ENCODE assay signal across 8 mouse cellular contexts in genomic region chr11:68398891-68399547, GRCm38 (mm10). TPM values are rescaled to one million over a fixed set of nuclear protein-coding genes. Genes with fewer than 3 reads are reported as not detected.
DNase-seq lines count a peak whose midpoint lies in the region; ATAC-seq and TF ChIP-seq lines count a peak whose summit lies in the region.
"Had no signal": no experiment of that assay in that cellular context is flagged by ENCODE, and none has a peak within 500 bp of the region (broad histone marks: within the 10 kb centered on the region; RNA-seq: fewer than 3 reads in every experiment).

No protein-coding gene starts in this region.

- no peak for TF ChIP-seq POLR2A in limb, embryonic 14.5 days (IDR thresholded peaks at IDR 0.05; ENCODE audit: borderline replicate concordance, extremely low read depth, insufficient read depth, insufficient read length)

- H3K4me2 ChIP-seq in lung, embryonic 15.5 days, result peak overlapping the region; percentile 98
- H3K4me2 ChIP-seq in forebrain, embryonic 16.5 days (ENCODE audit: low read length), result peak overlapping the region; percentile 99
- peak overlapping the region; percentile 95 for H3K4me2 ChIP-seq in limb, embryonic 14.5 days (replicated peaks; ENCODE audit: low read depth, low read length, severe bottlenecking)
- H3K4me2 ChIP-seq in stomach, embryonic 15.5 days, result peak overlapping the region; percentile 97

- H3K36me3 ChIP-seq in lung, embryonic 15.5 days, result no peaks in the 10 kb centered on the region
- H3K36me3 ChIP-seq in forebrain, embryonic 16.5 days (ENCODE audit: control insufficient read depth, insufficient read depth), result no peaks in the 10 kb centered on the region
- H3K36me3 ChIP-seq in limb, embryonic 14.5 days (ENCODE audit: control insufficient read depth, insufficient read depth, low read length), result no peaks in the 10 kb centered on the region
- H3K36me3 ChIP-seq in stomach, embryonic 15.5 days, result no peaks in the 10 kb centered on the region

- 16% methylated on average over 24 of the region's 24 CpGs for WGBS in lung, embryonic 15.5 days
- 10% methylated on average over 24 of the region's 24 CpGs for WGBS in forebrain, embryonic 16.5 days
- 10% methylated on average over 24 of the region's 24 CpGs for WGBS in limb, embryonic 14.5 days
- WGBS in stomach, embryonic 15.5 days, result 30% methylated on average over 24 of the region's 24 CpGs

- peaks cover 31% of the 10 kb centered on the region for H3K4me1 ChIP-seq in lung, embryonic 15.5 days
- H3K4me1 ChIP-seq in forebrain, embryonic 16.5 days (replicated peaks; ENCODE audit: control insufficient read depth, insufficient read depth, low read length), result peaks cover 19% of the 10 kb centered on the region
- peaks cover 9% of the 10 kb centered on the region for H3K4me1 ChIP-seq in limb, embryonic 14.5 days (ENCODE audit: control insufficient read depth, insufficient read depth, low read length)
- peaks cover 17% of the 10 kb centered on the region for H3K4me1 ChIP-seq in stomach, embryonic 15.5 days

- no peak for DNase-seq in lung, postnatal 4 days
- no peak for DNase-seq in limb, embryonic 14.5 days (ENCODE audit: low spot score)
- no peak for DNase-seq in frontal cortex, postnatal 25 days (ENCODE audit: low spot score in 2 of 2)
- no peak for DNase-seq in frontal cortex, postnatal 36 days (ENCODE audit: low spot score in 2 of 2)
- DNase-seq: cerebellum, adult 9-10 months had no signal

- no peak overlapping the region for H3K27ac ChIP-seq in lung, embryonic 15.5 days
- no peak overlapping the region for H3K27ac ChIP-seq in forebrain, embryonic 16.5 days (ENCODE audit: low read length)
- H3K27ac ChIP-seq in limb, embryonic 14.5 days (replicated peaks; ENCODE audit: low read depth, low read length), result no peak overlapping the region
- H3K27ac ChIP-seq in stomach, embryonic 15.5 days, result no peak overlapping the region

- no peak for ATAC-seq in lung, embryonic 15.5 days (ENCODE audit: borderline replicate concordance, extremely low read depth, low FRiP score, low TSS enrichment)
- 0 out of 2 replicates have a peak, but pooled peaks have one; percentile 14 for ATAC-seq in forebrain, embryonic 16.5 days
- no peak for ATAC-seq in limb, embryonic 14.5 days (ENCODE audit: low FRiP score, low read depth)
- no peak for ATAC-seq in stomach, embryonic 15.5 days (ENCODE audit: insufficient read depth, low FRiP score, low read depth)

- peak overlapping the region; percentile 43; the same call in 1 of the 2 replicates for H3K9ac ChIP-seq in lung, embryonic 15.5 days
- H3K9ac ChIP-seq in forebrain, embryonic 16.5 days (replicated peaks; ENCODE audit: low read depth, low read length), result peak overlapping the region; percentile 62
- peak overlapping the region; percentile 45; the same call in 1 of the 2 replicates for H3K9ac ChIP-seq in limb, embryonic 14.5 days (ENCODE audit: low read depth, low read length, severe bottlenecking)
- H3K9ac ChIP-seq in stomach, embryonic 15.5 days, result 0 out of 2 replicates have a peak overlapping the region, but pooled peaks have one; percentile 43

- H3K9me3 ChIP-seq in lung, embryonic 15.5 days, result no peaks in the 10 kb centered on the region
- no peaks in the 10 kb centered on the region for H3K9me3 ChIP-seq in forebrain, embryonic 16.5 days (ENCODE audit: control insufficient read depth, low read length)
- H3K9me3 ChIP-seq in limb, embryonic 14.5 days (ENCODE audit: control insufficient read depth, low read length), result 0 out of 2 replicates have a peak, but pooled peaks cover 4% of the 10 kb centered on the region
- H3K9me3 ChIP-seq in stomach, embryonic 15.5 days, result no peaks in the 10 kb centered on the region

- H3K4me3 ChIP-seq in lung, embryonic 15.5 days, result peak overlapping the region; percentile 49
- peak overlapping the region; percentile 59 for H3K4me3 ChIP-seq in forebrain, embryonic 16.5 days (replicated peaks; ENCODE audit: low read length)
- peak overlapping the region; percentile 52 for H3K4me3 ChIP-seq in limb, embryonic 14.5 days (replicated peaks; ENCODE audit: low read length)
- peak overlapping the region; percentile 53 for H3K4me3 ChIP-seq in stomach, embryonic 15.5 days (replicated peaks)

- peaks cover 84% of the 10 kb centered on the region for H3K27me3 ChIP-seq in lung, embryonic 15.5 days
- H3K27me3 ChIP-seq in forebrain, embryonic 16.5 days (replicated peaks; ENCODE audit: control insufficient read depth, insufficient read depth, low read length), result peaks cover 30% of the 10 kb centered on the region
- H3K27me3 ChIP-seq in limb, embryonic 14.5 days (ENCODE audit: control insufficient read depth, insufficient read depth, low read length), result peaks cover 83% of the 10 kb centered on the region
- H3K27me3 ChIP-seq in stomach, embryonic 15.5 days (replicated peaks), result peaks cover 35% of the 10 kb centered on the region

RNA-seq across cellular contexts. Expression of gene Ntn1, which starts 1.6 kb away (rescaled TPM):
- 4.0 and 4.8 TPM in 2 replicates for polyA plus RNA-seq in lung, embryonic 15.5 days (2015; fragmentation: Nextera tagmentation; extraction: Ambion mirVana)
- 6.8 and 9.4 TPM in 2 replicates for polyA plus RNA-seq in forebrain, embryonic 16.5 days (2015; fragmentation: Nextera tagmentation; extraction: Ambion mirVana)
- polyA plus RNA-seq in limb, embryonic 14.5 days (2012; rRNA removed), result 18.5 and 22.0 TPM in 2 replicates
- polyA plus RNA-seq in limb, embryonic 14.5 days (2014; fragmentation: Nextera tagmentation; extraction: Ambion mirVana), result 3.5 and 4.7 TPM in 2 replicates
- 16.1 and 18.7 TPM in 2 replicates for polyA plus RNA-seq in stomach, embryonic 15.5 days (2015; fragmentation: Nextera tagmentation; extraction: Ambion mirVana)

RNA-seq across cellular contexts. Expression of gene Pik3r5, which starts 32.9 kb away (rescaled TPM):
- 0.18 and 0.71 TPM in 2 replicates for polyA plus RNA-seq in lung, embryonic 15.5 days (2015; fragmentation: Nextera tagmentation; extraction: Ambion mirVana)
- 0.11 and 0.14 TPM in 2 replicates for polyA plus RNA-seq in forebrain, embryonic 16.5 days (2015; fragmentation: Nextera tagmentation; extraction: Ambion mirVana)
- 1.2 and 1.5 TPM in 2 replicates for polyA plus RNA-seq in limb, embryonic 14.5 days (2012; rRNA removed)
- polyA plus RNA-seq in limb, embryonic 14.5 days (2014; fragmentation: Nextera tagmentation; extraction: Ambion mirVana), result 0.52 and 0.95 TPM in 2 replicates
- 0.54 and 0.76 TPM in 2 replicates for polyA plus RNA-seq in stomach, embryonic 15.5 days (2015; fragmentation: Nextera tagmentation; extraction: Ambion mirVana)
